Mouse (Mus musculus) regulatory T cell (primary cell): ENCODE results near the gene Tgfb1i1.

Source experiments
- in situ Hi-C: fragments of 300-600 bp; cut with MboI, MseI; formaldehyde crosslinking; loops from one replicate; pipeline ENCODE4 v1.15.1; 2025; ENCODE audit warnings: high pct_unique_total_duplicates

Tgfb1i1 gene

GRCm38 (mm10) chr7:128285060-128285459, 38.4 kb downstream of the Tgfb1i1 start:
- in situ Hi-C loops: no loop called here

GRCm38 (mm10) chr7:128288923-128289544, 42.4 kb downstream of the Tgfb1i1 start:
- in situ Hi-C loops: no loop called here

- in situ Hi-C loops: loop anchor here (10.0 kb wide), 1 partner anchor 820 kb away; the partner anchor contains the start of gene Fbrs
Measured at GRCm38 (mm10) chr7:128294785-128295184, 48.2 kb downstream of the Tgfb1i1 start.

- in situ Hi-C loops: loop anchor here (10.0 kb wide), 1 partner anchor 822 kb away; the partner anchor contains the start of gene Fbrs
Measured at GRCm38 (mm10) chr7:128296514-128296913, 49.9 kb downstream of the Tgfb1i1 start.

GRCm38 (mm10) chr7:128297291-128297616, 50.6 kb downstream of the Tgfb1i1 start:
- in situ Hi-C loops: loop anchor here (10.0 kb wide), 1 partner anchor 822 kb away; the partner anchor contains the start of gene Fbrs

GRCm38 (mm10) chr7:128297617-128298480, 51.2 kb downstream of the Tgfb1i1 start, which contains the start of gene BC017158:
TSS of gene BC017158 (minus strand) at chr7:128298170.
- in situ Hi-C loops: loop anchor here (10.0 kb wide), 1 partner anchor 823 kb away; the partner anchor contains the start of gene Fbrs

GRCm38 (mm10) chr7:128298481-128299342, 52.1 kb downstream of the Tgfb1i1 start:
- in situ Hi-C loops: loop anchor here (10.0 kb wide), 1 partner anchor 824 kb away; the partner anchor contains the start of gene Fbrs

- in situ Hi-C loops: no loop called here
Measured at GRCm38 (mm10) chr7:128300952-128301351, 54.3 kb downstream of the Tgfb1i1 start.

- in situ Hi-C loops: no loop called here
Measured at GRCm38 (mm10) chr7:128302151-128302550, 55.5 kb downstream of the Tgfb1i1 start.

- in situ Hi-C loops: no loop called here
Measured at GRCm38 (mm10) chr7:128304198-128304597, 57.6 kb downstream of the Tgfb1i1 start.

- in situ Hi-C loops: no loop called here
Measured at GRCm38 (mm10) chr7:128304907-128305306, 58.3 kb downstream of the Tgfb1i1 start.
